Mouse (Mus musculus) layer of hippocampus, postnatal 14 days (tissue): ENCODE measurements around the gene Unc93b1. TPM values are rescaled to one million over a fixed set of nuclear protein-coding genes. Genes with fewer than 3 reads are reported as not detected.
A peak's percentile ranks its signal among the peaks of the same experiment; 100 is the strongest.
"Not testable (repeated sequence)": the region's sequence is repeated elsewhere in the genome, so short reads cannot be mapped to it uniquely, and the experiment has no call there.

ENCODE experiments used
- DNase-seq, 2 experiments: peaks; one replicate each; pipeline ENCODE4 v3.0.0; 2021 to 2022; ENCODE audit warnings: low spot score in 2 of 2, mixed read lengths in 1 of 2
- total RNA-seq, 2 experiments: library from RNA; stranded (reverse); gene quantifications; 2 replicates each; pipeline ENCODE4 v1.2.3; 2021

Unc93b1 gene
- total RNA-seq, 2 experiments from 2014 or later: 17.1 to 18.1 TPM

DNA sequence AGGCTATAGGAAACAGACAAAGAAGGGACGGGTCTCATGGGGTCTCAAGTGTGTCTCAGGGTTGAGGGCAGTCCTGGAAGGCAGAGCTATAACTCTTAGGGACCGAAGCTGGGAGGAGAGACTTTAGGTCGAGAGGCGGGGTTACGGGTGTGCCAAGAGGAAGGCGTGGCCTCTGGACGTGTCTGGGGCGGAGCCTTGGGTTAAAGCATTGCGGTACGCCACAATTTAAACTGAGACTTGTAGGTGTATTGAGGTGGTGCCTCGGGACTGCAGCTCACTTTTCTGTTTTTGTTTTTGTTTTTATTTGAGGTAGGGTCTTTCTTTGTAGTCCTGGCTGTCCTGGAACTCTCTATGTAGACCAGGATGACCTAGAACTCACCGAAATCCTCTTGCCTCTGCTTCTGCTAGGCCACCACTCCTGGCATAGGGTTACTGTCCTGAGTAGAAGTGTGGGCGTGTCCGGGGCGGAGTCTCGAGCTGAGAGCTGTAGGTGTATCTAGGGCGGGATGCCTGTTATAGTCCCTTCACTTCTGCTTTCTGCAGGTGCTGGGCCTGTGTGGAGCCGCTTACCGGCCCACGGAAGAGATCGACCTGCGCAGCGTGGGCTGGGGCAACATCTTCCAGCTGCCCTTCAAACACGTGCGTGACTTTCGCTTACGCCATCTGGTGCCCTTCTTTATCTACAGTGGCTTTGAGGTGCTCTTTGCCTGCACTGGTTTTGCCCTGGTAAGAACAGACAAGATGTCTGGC is 8.2 kb downstream of the Unc93b1 start:
- no peak for DNase-seq

DNA sequence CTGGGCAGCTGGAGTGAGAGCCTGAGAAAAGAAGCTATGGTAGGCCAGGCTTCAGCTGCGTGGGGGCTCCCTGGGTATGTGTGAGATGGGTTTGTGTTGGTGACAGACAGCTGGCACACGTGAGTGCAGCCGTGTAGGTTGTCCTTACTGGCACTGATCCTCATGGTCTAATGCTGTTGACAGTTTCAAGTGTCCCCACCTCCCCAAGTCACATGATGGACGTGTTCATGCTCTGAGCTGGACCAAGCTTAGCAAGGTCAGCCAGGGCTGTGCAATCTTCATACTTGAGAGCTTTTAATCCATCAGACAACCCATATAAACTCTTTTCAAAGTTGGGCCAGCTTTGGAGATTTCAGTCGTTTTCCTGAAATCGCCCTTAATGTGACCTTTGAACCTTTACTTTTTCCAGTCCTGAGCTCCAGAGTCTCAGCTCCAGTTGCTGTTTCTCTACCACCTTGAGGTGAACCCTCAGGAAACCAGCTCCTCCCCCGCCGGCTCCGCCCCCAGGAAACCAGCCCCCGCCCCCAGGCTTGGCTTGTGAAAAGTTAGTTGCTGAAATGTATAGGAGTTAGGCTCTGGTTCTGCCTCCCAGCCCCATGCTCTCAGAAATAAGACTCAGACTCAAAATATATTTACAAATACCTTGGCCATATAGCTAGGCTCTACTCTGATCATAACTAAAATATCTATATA is 11.0 kb downstream of the Unc93b1 start:
- DNase-seq: no peak

DNA sequence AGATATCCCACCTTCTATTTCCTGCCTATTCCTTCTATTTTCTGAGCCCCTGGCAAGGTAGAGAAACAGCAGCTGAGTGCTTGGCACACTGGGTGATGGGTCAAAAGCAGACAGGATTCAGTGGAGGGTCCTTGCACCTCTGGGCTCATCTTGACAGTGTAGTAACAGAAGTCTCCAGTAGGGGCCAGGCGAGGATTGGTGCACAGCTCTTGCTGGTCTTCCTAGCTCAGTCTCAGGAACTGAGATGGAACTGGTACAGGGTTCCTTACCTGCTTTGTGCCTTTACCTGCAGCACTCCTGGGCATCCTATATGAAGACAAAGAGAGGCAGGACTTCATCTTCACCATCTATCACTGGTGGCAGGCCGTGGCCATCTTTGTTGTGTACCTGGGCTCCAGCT is 11.7 kb downstream of the Unc93b1 start:
- DNase-seq: peak; percentile 67 to 79

DNA sequence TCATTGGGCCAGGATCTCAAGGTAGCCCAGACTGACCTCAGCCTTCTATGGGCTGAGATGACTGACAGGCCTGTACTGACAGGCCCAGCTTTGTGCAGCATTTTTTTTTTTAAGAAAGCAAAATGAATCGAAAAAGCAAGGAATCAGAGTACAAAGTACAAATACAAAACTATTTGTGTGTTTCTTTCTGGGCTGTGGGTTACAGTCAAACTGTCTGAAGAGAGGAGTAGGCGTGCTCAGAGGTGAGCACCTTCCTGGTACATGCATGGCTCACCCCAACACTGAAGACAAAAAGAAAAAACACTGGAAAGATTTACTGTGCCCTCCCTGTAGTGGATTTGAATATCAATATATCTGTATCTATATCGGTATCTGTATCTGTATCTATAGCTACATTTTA is 12.8 kb downstream of the Unc93b1 start:
- no peak for DNase-seq

DNA sequence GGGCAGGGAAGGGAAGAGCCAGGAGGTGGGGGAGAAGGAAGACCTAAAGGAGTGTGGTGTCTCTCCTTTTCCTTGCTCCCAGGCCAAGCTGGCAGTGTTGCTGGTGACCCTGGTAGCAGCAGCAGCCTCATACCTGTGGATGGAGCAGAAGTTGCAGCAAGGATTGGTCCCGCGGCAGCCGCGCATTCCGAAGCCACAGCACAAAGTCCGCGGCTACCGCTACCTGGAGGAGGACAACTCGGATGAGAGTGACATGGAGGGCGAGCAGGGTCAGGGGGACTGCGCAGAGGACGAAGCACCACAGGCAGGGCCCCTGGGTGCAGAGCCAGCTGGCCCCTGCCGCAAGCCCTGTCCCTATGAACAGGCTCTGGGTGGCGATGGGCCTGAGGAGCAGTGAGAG is 13.6 kb downstream of the Unc93b1 start:
- DNase-seq: no peak

DNA sequence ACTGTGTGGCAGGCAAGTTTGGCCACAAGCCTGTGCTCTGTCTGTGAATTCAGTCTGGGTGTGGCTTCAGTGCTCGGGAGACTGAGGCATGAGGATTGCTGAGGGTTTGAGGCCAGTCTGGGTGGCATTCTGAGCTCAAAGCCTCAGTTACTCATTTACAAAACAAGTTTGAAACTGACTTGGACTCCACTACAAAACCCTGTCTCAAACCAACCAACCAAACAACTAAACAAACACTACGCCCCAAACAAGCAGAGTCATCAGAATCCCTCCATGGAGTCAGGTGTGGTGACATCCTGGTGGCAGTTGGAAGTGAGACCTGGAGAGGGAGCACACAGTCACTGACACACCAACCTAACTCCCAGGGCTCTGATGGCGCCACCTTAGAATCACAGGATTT is 15.3 kb downstream of the Unc93b1 start:
- no peak for DNase-seq

DNA sequence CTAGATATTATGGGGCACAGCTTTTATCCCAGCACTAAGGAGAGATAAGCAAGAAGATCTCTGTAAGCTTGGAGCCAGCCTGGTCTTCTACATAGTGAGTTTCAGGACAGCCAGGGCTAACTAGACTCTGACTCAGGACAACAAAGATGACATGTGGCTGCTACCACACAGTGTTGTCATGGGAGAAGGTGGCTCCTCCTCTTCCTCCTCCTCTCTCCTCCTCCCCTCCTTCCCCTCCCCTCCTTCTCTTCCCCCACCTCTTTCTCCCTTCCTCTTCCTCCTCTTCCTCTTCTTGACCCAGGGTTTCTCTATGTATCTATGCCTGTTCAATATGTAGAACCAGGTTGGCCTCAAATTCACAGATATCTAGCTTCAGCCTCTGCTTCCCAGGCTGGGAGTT is 16.5 kb downstream of the Unc93b1 start:
- no peak for DNase-seq

DNA sequence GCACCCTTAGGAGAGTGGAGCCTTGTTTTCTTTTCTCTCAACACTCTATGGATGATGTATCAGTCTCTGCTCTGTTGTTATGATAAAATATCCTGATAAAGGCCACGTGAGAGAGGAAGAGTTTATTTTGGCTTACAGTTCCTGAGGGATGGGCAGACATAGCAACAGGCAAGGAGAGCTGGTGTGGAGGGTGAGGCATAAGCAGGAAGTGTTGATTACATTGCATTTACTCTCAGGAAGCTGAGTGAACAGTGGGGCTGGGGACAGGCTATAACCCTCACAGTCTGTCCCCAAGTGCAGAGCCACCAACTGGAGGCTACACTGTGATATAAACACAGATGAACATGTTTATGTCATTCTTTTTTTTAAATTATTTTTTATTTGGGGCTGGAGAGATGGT is 17.1 kb downstream of the Unc93b1 start:
- DNase-seq: no peak

DNA sequence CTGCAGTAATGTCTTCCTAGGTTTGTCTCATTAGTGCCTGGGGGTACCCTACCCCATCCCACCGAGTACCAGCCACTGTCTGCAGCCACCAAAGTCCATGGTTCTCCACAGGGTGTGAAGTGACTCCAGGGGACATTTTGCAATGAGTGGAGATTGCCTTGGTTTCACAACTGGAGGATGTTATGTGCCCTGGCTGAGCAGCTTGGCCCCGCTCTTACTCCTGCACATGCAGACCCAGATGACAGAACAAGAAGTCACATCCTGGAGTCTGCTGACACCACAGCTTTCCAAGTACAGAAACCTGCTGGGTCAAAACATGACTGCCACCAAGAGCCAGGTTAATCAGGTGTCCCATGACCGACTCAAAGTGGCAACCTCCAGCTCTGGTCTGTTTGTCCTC is 20.0 kb downstream of the Unc93b1 start:
- DNase-seq: no peak

DNA sequence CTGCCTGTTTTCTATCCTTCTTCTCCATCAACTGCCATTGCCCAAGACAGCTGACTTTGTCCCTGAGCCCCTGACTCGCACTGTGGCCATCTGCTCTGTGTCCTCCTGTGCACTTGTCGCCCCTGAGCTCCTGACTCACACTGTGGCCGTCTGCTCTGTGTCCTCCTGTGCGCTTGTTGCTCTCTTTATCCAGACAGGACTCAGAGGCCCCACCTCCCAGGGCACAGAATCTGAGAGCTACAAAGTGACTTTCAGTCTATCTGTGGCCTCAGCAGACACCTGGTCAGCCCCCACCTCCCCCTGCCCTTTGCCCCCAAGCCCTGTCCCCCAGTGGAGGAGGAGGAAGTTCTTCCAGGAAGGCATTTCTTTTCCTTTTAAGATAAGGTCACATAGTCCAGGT is 20.8 kb downstream of the Unc93b1 start:
- DNase-seq: no peak

DNA sequence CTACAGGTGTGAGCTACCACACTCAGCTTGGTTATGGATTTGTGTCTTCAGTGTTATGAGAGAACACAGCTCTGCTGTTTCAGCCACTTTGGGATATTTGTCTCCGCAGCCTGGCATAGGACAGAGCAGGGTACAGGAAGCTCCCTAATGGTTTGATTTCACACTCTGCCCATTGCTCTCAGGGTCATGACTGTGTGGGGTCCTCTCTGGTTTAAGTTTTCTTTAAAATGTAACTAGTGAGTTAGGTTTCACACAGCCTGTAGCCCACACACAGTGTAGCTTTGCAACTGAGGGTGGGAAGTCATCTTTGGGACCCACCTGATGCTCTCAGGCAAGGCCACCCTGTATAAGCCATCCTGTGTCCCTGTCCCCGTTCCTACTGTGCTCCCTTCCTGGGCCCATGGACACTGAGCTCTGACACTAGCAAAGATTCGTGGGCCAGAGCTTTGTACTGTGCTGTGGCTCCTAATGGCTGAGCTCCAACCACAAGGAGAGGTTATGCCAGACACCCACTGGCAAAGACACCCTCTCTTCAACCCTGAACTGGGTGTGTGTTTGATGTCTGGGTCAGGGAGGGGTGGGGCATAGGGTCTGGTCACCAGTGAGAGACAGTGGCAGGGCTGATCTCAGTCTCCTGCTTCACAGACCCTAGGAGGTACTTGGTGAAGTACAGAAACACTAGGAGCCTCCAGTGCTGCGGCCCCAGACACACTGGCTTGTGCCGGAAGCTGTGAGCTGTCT is 22.5 kb downstream of the Unc93b1 start:
- DNase-seq: not testable (repeated sequence)

DNA sequence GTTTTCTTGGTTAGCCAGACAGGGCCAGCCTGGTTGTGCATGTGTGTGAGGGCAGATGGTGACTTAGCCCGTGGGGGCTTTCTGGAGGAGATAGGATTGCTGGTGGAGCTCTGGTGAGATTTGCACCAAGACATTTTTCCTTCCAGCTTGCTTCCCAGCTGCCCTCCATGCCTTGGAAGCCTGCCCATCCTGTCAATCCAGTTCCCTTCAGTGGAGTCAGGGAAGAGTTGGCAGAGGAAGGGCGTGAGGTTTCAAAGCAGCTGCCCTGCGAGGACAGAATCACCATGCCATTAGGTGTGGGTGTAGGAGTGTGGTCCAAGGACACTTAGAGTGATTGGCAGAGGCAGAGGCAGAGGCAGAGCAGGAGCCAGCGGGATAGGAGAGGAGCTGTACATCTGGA is 23.5 kb downstream of the Unc93b1 start, which contains the start of gene Aldh3b3:
TSS of gene Aldh3b3 (plus strand) at position 176 of the 400 bp plus-strand sequence.
- DNase-seq: peak in 1 of 2 experiments; percentile 12

DNA sequence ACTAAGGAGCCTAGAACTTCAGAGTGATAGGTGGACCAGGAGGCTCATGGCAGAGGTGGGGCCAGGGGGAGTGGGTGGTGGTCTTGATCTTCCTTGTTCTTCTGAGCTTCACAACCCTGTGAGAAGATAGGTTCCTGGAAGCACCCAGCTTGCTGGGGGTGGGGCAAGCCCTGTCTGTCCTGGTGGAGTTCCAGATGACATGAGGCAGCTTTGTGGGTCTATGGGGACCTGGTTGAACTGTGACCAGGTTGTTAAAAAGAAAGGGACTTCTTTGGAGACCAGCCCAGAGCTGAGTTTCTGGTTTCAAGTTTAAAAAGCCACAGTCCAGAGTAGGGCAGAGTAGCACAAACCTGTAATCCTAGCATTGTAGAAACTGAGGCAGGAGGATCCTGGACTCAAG is 24.0 kb downstream of the Unc93b1 start:
- no peak for DNase-seq

DNA sequence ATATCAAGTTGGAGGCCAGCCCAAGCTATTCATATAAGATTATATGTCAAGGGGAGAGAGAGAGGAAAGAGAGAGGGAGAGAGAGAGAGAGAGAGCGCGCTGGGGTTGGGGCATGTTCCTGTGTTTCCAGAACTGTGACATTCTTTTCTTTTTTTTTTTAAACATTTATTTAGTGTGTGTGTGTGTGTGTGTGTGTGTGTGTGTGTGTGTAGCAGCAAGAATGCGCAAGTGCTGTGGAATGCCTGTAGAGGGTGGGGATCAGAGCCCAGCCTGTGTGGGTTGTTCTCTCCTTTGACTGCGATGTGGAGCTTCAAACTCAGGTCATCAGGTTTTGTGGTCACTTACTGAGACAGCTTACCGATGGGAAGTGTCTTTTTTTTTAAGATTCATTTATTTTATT is 25.2 kb downstream of the Unc93b1 start:
- no peak for DNase-seq

DNA sequence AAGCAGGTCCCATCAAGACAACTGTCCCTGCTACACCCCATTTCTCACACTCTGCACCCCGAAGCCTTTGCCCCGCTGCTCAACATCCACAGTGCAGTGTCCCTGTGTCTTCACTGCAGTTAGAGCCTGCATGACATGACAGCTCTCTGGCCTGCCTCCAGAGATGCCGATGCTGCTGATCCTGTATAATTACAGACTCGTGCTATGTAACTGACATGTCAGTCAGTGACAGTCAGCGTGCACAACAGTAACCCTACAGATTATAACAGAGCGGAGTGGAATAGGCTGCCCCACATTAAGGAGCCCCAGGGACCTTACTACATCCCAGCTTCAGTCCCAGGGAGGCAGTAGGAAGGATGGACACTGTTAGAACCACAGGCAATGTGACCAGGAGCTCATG is 26.8 kb downstream of the Unc93b1 start:
- DNase-seq: not testable (repeated sequence)

DNA sequence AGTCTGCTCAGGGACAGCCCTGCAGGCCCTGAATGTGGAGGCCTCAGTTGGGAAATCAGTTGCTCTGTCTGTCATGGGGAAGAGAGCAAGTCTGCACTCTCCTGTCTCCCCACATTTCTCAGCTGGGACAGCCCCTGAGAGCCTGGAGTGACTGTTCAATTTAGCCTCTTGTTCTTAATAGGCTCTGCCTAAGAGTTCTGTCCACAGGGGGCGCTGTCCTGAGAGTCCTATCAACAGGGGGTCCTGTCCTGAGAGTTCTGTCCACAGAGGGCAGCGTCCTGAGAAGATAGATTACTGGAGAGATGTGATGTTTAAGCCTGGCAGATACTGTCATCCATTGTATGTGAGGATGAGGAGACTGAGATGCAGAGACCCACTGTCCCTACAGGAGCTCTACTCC is 27.5 kb downstream of the Unc93b1 start:
- no peak for DNase-seq

DNA sequence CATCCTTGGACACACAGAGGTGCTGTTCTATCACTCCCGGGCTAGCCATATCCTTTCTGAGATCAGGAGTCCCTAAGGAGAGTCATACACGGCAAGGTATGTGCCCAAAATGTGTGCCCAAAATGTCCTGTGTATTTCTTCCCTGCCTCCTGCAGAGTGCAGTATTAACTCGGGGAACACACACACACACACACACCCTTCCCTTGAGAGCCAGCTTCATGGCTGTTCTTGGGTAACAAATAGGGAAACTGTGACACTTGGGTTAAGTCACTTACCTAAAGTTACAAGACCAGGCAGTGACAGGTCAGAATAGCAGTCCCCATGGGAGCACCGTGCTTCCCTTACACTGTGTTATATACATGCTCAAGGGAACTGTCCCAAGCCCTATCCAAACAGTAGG is 29.0 kb downstream of the Unc93b1 start:
- DNase-seq: no peak

DNA sequence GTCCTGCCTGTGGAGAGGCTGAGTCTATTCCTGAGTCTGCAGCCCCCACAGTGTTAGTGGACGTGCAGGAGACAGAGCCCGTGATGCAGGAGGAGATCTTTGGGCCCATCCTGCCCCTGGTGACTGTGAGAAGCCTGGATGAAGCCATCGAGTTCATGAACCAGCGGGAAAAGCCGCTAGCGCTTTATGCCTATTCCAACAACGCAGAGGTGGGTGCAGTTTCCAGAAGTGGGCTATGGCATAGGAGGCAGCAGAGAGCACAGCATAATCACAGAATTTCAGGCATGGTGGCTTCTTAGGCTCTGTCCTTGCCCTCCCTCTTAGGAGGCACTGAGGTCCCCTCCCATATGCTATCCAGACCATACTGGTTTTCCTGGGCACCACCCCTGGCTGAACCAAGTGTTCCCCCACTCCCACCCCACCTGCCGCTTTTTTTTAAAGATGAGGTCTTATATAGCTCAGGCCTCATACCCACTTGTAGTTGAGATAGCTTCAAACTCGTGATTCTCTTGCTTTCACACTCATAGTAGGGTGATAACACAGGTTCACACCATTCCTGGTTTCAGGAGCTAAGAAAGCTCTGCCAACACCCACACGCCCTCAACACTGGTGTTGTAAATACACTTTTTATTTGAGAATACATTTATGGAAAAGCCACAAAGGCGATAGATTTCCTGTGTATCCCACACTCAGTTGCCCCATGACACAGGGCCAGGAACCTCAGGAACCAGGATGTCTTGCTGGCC is 31.5 kb downstream of the Unc93b1 start:
- DNase-seq: no peak

DNA sequence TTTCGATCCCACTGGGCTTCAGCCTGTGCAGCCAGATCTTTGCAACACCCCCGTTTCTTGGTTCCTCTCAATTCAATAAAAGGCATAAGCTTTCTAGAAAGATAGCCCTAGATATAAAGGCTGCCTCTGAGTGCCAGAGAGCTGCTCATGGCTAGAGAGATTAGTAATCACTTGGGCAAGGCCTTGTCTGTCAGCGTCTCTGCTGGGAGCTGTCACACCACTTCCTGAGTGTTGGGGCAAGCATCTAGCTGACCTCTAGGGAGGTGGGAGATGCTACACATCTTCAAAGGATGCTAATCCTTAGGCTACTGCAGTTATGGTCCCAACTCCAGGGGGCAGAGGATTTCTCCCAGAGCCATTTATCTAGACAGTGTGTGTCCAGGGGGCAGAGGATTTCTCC is 32.3 kb downstream of the Unc93b1 start:
- no peak for DNase-seq

DNA sequence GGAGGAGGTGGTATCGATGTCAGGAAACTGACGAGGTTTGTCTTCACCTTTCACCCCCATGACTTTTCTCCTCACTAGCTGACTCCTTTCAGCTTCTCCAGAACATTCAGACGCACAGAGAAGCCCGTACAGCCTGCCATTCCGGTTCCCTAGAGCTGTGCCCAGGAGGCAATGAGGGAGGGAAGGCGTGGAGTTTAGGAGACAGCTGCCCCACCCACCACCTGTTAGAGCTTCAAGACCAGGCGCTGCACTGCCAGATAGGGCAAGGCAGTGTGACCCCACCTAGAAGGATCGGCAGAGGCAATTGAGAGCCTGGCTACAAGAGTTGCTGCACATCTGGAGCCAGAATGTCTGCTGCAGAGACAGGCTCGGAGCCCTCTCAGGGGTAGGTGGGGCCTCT is 37.2 kb downstream of the Unc93b1 start, which contains the start of gene Aldh3b2:
TSS of gene Aldh3b2 (plus strand) at position 100 of the 400 bp plus-strand sequence.
- DNase-seq: no peak

DNA sequence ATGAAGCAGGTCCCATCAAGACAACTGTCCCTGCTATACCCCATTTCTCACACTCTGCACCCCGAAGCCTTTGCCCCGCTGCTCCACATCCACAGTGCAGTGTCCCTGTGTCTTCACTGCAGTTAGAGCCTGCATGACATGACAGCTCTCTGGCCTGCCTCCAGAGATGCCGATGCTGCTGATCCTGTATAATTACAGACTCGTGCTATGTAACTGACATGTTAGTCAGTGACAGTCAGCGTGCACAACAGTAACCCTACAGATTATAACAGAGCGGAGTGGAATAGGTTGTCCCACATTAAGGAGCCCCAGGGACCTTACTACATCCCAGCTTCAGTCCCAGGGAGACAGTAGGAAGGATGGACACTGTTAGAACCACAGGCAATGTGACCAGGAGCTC is 39.6 kb downstream of the Unc93b1 start:
- not testable (repeated sequence) for DNase-seq
